Mouse (Mus musculus) kidney, adult 8-10 months (tissue): ENCODE data around the gene Vps53.

Experiments used
- DNase-seq, 2 experiments: peaks; one replicate each; pipeline ENCODE4 v3.0.0; 2022

The Vps53 gene

GRCm38 (mm10) chr11:76050967-76051512, 128.4 kb downstream of the Vps53 start:
- DNase-seq: no peak

DNA sequence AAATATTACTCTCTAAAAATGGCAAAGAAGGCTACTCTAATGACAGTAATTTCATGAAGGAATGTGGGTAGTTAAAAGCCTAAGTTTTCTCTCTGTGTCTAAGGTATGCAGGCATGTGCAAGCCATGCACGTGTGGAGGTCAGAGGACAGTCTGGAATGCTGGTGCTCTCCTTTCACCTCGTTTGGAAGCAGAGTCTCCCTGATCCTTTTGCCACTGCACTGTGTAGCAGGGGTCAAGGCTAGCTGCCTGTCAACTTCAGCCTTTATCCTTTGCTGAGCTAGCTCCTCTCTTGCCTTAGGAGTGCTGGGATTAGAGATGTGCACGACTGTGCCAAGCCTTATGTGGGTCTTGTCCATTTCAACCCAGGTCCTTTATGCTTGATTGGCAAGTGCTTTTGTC, 128.9 kb downstream of the Vps53 start:
- DNase-seq: no peak

DNA sequence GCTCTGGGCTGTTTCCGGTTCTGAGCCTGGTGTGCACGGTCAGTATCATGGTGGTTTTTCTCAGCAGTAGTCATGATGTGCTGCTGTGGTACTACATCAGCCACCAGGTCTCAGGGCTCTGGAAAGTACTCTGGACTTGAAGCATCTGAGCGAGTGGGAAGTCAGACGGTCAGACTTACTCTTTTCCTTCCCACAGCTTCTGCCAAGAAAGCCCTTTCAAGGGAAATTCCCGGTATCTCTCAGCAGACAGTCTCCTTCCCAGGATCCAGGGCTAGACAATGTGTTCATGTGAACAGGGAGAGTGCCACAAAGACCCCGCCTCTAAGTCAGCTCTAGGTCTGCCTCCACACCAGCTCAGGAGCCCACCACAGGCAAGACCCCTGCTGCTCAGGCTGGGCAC, 134.1 kb downstream of the Vps53 start:
- no peak for DNase-seq

GRCm38 (mm10) chr11:76044468-76044867, 135.0 kb downstream of the Vps53 start:
- no peak for DNase-seq

- DNase-seq: peak in 1 of 2 experiments; percentile 38
These were observed 136.6 kb downstream of the Vps53 start for GRCm38 (mm10) chr11:76042882-76043281.

- DNase-seq: no peak
These were observed 137.3 kb downstream of the Vps53 start for GRCm38 (mm10) chr11:76042041-76042638.

DNA sequence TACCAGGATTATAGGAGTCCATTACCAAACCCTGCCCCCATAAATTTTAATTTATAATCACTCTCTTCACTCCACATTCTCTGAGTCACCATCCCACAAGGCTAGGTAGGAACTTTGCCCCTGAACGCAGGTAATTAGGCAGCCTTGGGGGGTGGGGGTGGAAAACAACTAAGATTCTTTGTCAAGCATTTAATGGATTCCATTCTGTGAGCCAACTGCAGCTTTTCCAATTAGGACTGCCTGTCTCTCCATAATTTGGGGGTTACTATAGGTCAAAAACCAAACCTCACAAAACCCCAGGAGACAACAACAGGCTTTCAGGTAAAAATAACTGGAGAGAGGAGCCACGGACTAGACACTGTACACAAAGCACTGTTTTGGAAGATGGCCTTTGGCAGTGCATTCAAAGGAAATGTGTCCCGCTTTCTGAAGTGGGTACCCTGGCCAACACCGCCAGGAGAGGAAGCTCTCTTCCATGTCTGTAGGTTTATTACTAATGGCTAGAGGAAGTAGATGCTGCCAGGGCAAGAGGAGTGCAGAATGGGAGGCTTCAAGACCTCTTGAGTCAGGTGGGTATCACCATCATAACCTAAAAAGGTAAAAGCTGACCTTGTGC, 138.6 kb downstream of the Vps53 start:
- peak in 1 of 2 experiments; percentile 45 for DNase-seq

DNA sequence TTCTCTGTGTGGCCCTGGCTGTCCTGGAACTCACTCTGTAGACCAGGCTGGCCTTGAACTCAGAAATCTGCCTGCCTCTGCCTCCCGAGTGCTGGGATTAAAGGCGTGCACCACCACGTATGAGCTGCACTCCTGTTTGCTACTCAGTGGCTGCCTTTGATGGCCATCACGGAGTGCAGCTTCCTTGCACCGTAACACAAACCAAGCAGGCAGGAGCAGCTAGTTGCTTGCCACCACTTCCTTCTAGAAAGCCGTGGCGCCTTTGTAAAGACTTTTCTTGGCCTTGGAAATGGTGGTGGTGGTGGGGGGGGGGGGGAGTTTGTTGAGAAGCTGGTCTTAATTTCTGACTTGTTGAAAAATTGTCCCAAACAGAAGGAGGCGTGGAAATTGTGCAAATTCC, 139.3 kb downstream of the Vps53 start:
- DNase-seq: no peak

DNA sequence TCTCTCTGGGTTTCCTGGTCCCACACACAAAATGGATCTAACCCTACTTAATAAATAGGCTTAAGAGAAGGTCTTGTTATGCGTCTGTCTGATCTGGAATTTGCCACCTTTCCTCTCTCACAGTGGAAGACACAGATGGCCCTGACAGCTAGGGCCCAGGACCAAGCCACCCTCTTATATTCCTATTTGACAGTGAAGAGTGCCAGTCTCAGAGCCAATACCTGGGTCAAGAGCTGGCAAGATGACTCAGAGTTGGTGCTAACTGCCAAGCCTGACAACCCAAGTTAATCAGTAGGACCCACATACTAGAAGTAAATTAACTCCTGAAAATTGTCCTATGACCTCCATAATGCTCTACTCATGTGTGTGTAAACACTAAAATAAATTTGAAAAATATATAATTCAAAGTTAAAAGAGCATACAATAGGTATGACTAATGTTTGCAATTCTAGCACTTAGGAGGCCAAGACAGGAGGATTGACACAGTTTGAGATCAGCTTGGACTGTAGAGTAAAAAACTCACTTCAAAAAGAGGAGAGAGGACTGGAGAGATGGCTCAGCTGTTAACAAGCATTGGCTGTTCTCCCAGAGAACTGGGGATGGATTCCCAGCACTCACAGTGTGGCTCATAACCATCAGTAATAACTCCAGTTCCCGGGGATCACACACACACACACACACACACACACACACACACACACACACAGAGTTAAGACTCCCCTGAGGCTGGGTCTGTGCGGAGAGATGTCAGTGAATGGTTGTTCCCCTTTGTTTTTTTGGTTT, 140.0 kb downstream of the Vps53 start:
- no peak for DNase-seq

DNA sequence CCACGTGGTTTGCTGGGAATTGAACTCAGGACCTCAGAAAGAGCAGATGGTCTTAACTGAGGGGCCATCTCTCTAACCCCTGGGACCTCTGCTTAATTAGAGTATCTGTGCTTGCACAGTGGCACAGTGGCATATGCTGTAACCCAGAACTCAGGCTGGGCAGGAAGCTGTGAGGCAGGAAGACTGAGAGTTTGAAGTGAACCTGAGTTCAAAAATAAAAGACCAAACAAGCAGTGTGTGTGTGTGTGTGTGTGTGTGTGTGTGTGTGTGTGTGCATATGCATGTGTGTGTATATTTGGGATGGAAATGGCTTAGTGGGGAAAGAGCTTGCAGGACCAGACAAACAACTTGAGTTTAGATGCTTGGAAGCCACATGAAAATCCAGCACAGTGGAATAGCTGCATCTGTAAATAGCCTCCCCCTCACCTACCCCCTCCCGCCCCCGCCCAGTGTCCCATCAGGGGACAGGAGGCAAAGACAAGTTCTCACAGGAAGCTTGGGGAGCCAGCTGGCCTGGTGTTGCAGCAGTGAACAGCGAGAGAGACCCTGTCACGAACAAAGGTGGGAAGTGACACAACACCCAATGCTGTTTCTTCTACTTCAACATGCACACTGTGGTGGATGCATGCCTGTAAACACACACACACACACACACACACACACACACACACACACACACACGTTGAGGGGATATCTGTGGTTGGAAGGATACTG, 141.7 kb downstream of the Vps53 start:
- no peak for DNase-seq

- DNase-seq: no peak
These were observed 144.3 kb downstream of the Vps53 start for GRCm38 (mm10) chr11:76035182-76035581.

DNA sequence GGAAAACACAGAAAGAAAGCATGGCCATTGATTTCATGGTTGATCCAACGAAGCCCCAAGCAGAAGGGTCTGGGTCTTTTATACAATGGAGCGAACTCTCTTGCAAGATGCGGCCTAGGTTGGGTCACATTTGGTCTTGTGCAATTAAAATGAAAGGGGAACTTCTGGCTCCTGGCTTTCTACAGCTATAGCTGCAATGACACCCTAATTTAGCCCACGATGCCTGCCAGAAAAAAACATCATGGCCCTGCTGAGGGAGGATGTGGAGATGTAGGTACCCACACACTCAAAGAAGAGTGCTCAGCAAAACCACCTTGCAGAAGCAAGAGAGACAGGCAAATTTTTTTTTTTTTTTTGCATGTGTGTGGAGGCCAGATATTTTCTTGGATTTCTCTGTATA, 145.6 kb downstream of the Vps53 start:
- no peak for DNase-seq

- no peak for DNase-seq
These were observed 146.1 kb downstream of the Vps53 start for GRCm38 (mm10) chr11:76033359-76033758.

DNA sequence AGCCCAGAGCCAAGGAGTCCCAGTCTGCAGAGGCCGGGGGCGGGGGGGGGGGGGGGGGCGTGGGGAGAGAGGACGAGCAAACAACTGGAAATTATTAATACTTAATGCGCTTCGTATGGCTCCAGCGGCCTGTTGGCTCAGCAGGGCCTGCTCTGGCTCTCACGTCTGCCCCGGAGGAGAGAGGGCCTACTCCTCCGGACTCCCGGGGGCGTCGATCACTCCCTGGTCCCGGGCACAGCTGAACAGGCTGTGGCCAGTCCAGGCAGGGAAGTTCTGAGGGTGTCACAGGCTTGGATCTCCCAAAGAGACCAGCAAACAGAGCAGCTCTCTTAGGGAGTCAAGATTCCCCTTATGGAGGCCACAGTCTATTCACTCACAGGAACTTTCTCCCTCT, 151.4 kb downstream of the Vps53 start:
- DNase-seq: no peak

- DNase-seq: peak; percentile 82 to 88
These were observed 152.0 kb downstream of the Vps53 start, which contains the start of gene Rflnb for GRCm38 (mm10) chr11:76027139-76028071. Rflnb (minus strand) TSS chr11:76027782.

DNA sequence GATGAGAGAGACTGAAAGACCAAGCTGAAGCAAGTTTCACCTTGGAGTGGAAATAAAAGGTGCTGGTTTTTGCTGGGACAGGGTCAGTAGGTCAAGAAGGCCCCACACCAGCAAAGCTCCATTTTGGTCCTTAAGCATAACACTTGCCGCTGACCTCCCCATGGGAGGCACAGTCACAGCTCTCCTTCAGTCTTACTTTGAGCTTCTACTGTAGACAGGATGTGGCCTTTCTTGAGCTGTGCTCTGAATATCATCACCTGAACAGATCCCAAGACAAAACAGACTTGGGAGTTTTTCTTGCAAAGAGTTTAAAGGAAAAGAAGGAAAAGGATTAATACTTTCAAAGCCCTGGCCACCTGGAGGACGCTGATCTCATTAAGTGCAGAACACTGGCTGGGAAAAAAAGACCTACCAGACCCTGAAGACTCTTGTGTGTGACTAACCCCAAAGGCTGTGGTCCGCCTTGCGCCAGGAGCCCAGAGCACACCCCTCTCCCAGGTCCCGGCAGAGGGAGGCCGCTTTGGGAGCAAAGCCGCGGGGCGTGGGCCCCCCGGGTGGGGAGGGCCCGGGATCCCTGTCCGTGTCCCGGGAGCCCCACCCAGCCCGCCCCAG, 152.8 kb downstream of the Vps53 start:
- DNase-seq: no peak

- DNase-seq: no peak
These were observed 154.3 kb downstream of the Vps53 start for GRCm38 (mm10) chr11:76025080-76025583.

- no peak for DNase-seq
These were observed 158.5 kb downstream of the Vps53 start for GRCm38 (mm10) chr11:76020916-76021315.

DNA sequence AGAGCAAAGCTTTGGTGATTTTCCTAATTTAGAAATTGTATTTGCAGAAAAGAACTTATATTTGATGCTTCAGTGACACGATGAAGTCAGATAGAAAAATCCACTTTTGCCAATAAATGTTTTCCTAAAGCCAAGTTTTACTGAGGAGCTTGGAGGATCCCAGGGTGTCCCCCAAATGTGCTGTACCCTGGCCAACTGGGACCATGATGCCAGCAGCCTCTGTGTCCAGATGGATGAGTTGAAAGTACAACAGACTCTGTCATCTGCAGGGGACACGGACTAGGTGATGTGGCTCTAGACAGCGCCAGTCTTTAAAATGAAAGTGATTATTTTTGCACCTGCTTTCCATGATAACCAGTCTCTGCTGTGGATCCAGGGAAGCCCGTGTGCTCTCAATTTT, 159.6 kb downstream of the Vps53 start:
- no peak for DNase-seq

- DNase-seq: no peak
These were observed 163.6 kb downstream of the Vps53 start for GRCm38 (mm10) chr11:76015814-76016213.

GRCm38 (mm10) chr11:76015251-76015650, 164.2 kb downstream of the Vps53 start:
- DNase-seq: no peak
